Mouse (Mus musculus) adrenal gland, postnatal 36 days (tissue): ENCODE results near the gene Kank1. TPM values are rescaled to one million over a fixed set of nuclear protein-coding genes. Genes with fewer than 3 reads are reported as not detected.

Experiments
- DNase-seq, 2 experiments: peaks; one replicate each; pipeline ENCODE4 v3.0.0; 2021; ENCODE audit warnings: mixed read lengths in 1 of 2
- total RNA-seq, 2 experiments: library from RNA; stranded (reverse); gene quantifications; 2 replicates each; pipeline ENCODE4 v1.2.3; 2021

Kank1 gene
- total RNA-seq, 2 experiments from 2014 or later = 12.4 to 15.9 TPM

- DNase-seq = no peak
These were observed 169.2 kb downstream of the Kank1 start for GRCm38 (mm10) chr19:25405987-25406386.

- peak; percentile 85 to 86 for DNase-seq
These were observed 169.9 kb downstream of the Kank1 start for GRCm38 (mm10) chr19:25406481-25407184.

- no peak for DNase-seq
These were observed 170.6 kb downstream of the Kank1 start for GRCm38 (mm10) chr19:25407185-25407886.

- no peak for DNase-seq
These were observed 171.1 kb downstream of the Kank1 start for GRCm38 (mm10) chr19:25407887-25408236.

GRCm38 (mm10) chr19:25409239-25409638 lies 172.5 kb downstream of the Kank1 start:
- no peak for DNase-seq

GRCm38 (mm10) chr19:25411353-25411752 lies 174.6 kb downstream of the Kank1 start:
- DNase-seq = peak in 1 of 2 experiments; percentile 37

GRCm38 (mm10) chr19:25415448-25415847 lies 178.7 kb downstream of the Kank1 start:
- DNase-seq = no peak

- no peak for DNase-seq
These were observed 180.9 kb downstream of the Kank1 start for GRCm38 (mm10) chr19:25417671-25418070.

GRCm38 (mm10) chr19:25419983-25420382 lies 183.2 kb downstream of the Kank1 start:
- no peak for DNase-seq

- no peak for DNase-seq
These were observed 185.3 kb downstream of the Kank1 start for GRCm38 (mm10) chr19:25422096-25422495.

GRCm38 (mm10) chr19:25423371-25423770 lies 186.6 kb downstream of the Kank1 start:
- no peak for DNase-seq

GRCm38 (mm10) chr19:25426431-25426830 lies 189.7 kb downstream of the Kank1 start:
- no peak for DNase-seq

GRCm38 (mm10) chr19:25427886-25428285 lies 191.1 kb downstream of the Kank1 start:
- no peak for DNase-seq

- peak; percentile 53 to 72 for DNase-seq
These were observed 191.7 kb downstream of the Kank1 start for GRCm38 (mm10) chr19:25428338-25428962.

- DNase-seq = no peak
These were observed 194.7 kb downstream of the Kank1 start for GRCm38 (mm10) chr19:25431431-25431830.

- DNase-seq = no peak
These were observed 195.1 kb downstream of the Kank1 start for GRCm38 (mm10) chr19:25431909-25432308.

- no peak for DNase-seq
These were observed 196.5 kb downstream of the Kank1 start for GRCm38 (mm10) chr19:25433169-25433690.

- DNase-seq = no peak
These were observed 197.6 kb downstream of the Kank1 start for GRCm38 (mm10) chr19:25434345-25434744.

GRCm38 (mm10) chr19:25434795-25435194 lies 198.0 kb downstream of the Kank1 start:
- no peak for DNase-seq

GRCm38 (mm10) chr19:25435412-25435811 lies 198.6 kb downstream of the Kank1 start:
- no peak for DNase-seq

GRCm38 (mm10) chr19:25436175-25436574 lies 199.4 kb downstream of the Kank1 start:
- no peak for DNase-seq

- DNase-seq = no peak
These were observed 200.2 kb downstream of the Kank1 start for GRCm38 (mm10) chr19:25436789-25437650.
